ENCODE assay signal across 9 mouse cellular contexts in genomic region chr15:25762306-25762705, GRCm38 (mm10).
DNase-seq lines count a peak whose midpoint lies in the region; ATAC-seq and TF ChIP-seq lines count a peak whose summit lies in the region.
"Had no signal": no experiment of that assay in that cellular context is flagged by ENCODE, and none has a peak within 500 bp of the region (broad histone marks: within the 10 kb centered on the region; RNA-seq: fewer than 3 reads in every experiment).

No protein-coding gene starts in this region.

- no peaks in the 10 kb centered on the region for H3K9me3 ChIP-seq in hindbrain, embryonic 11.5 days (ENCODE audit: control insufficient read depth, low read length)
- H3K9me3 ChIP-seq in midbrain, embryonic 14.5 days (ENCODE audit: control insufficient read depth, low read length), result no peaks in the 10 kb centered on the region
- no peaks in the 10 kb centered on the region for H3K9me3 ChIP-seq in liver, postnatal 0 days (ENCODE audit: low read length)
- H3K9me3 ChIP-seq: intestine, embryonic 15.5 days had no signal

- H3K27ac ChIP-seq in hindbrain, embryonic 11.5 days (ENCODE audit: low read depth, low read length), result peak overlapping the region; percentile 84
- peak overlapping the region; percentile 87 for H3K27ac ChIP-seq in midbrain, embryonic 14.5 days (replicated peaks; ENCODE audit: low read depth, low read length)
- no peak overlapping the region for H3K27ac ChIP-seq in liver, postnatal 0 days (ENCODE audit: low read depth)
- H3K27ac ChIP-seq: intestine, embryonic 15.5 days had no signal

- no peak overlapping the region for H3K4me3 ChIP-seq in hindbrain, embryonic 11.5 days (ENCODE audit: low read depth, low read length)
- H3K4me3 ChIP-seq in midbrain, embryonic 14.5 days (replicated peaks; ENCODE audit: low read depth, low read length), result no peak overlapping the region
- H3K4me3 ChIP-seq in liver, postnatal 0 days (ENCODE audit: low read depth, low read length), result no peak overlapping the region
- H3K4me3 ChIP-seq: intestine, embryonic 15.5 days had no signal

- no peaks in the 10 kb centered on the region for H3K27me3 ChIP-seq in hindbrain, embryonic 11.5 days (ENCODE audit: control insufficient read depth, insufficient read depth, low read length)
- H3K27me3 ChIP-seq in midbrain, embryonic 14.5 days (ENCODE audit: control insufficient read depth, insufficient read depth, low read length), result no peaks in the 10 kb centered on the region
- no peaks in the 10 kb centered on the region for H3K27me3 ChIP-seq in liver, postnatal 0 days (ENCODE audit: insufficient read depth, low read length)
- H3K27me3 ChIP-seq: intestine, embryonic 15.5 days had no signal

- ATAC-seq in cerebellum, adult (ENCODE audit: insufficient number of reproducible peaks, low FRiP score, low TSS enrichment), result no peak
- ATAC-seq in hindbrain, embryonic 11.5 days (ENCODE audit: low FRiP score), result peak; percentile 57
- ATAC-seq in midbrain, embryonic 14.5 days (ENCODE audit: low FRiP score, low TSS enrichment), result peak; percentile 41
- no peak for ATAC-seq in liver, postnatal 0 days
- ATAC-seq: intestine, embryonic 15.5 days had no signal

- TF ChIP-seq CTCF in liver, postnatal 0 days (IDR thresholded peaks at IDR 0.05; ENCODE audit: low read depth), result no peak

- no peak for TF ChIP-seq EP300 in liver, postnatal 0 days (IDR thresholded peaks at IDR 0.05; ENCODE audit: low read depth)

- peak overlapping the region; percentile 38; the same call in 1 of the 2 replicates for H3K9ac ChIP-seq in hindbrain, embryonic 11.5 days (ENCODE audit: low read depth, low read length)
- H3K9ac ChIP-seq in midbrain, embryonic 14.5 days (replicated peaks; ENCODE audit: low read length), result no peak overlapping the region
- H3K9ac ChIP-seq in liver, postnatal 0 days (replicated peaks), result no peak overlapping the region
- H3K9ac ChIP-seq: intestine, embryonic 15.5 days had no signal

- peak; percentile 86 to 90 for DNase-seq in cerebellum, postnatal 10 days
- peak; percentile 72 for DNase-seq in embryo, embryonic 10.5 days (ENCODE audit: low spot score)
- peak; percentile 58 for DNase-seq in hindbrain, embryonic 11.5 days (ENCODE audit: low spot score)
- DNase-seq in midbrain, embryonic 14.5 days, result peak; percentile 74
- no peak for DNase-seq in ovary, postnatal 10 days (ENCODE audit: low spot score)
- DNase-seq in cerebellum, postnatal 36 days, result no peak
- DNase-seq in liver, postnatal 0 days, result no peak

- peak overlapping the region; percentile 26 for H3K4me2 ChIP-seq in hindbrain, embryonic 11.5 days (replicated peaks; ENCODE audit: low read depth, low read length)
- peak overlapping the region; percentile 41 for H3K4me2 ChIP-seq in midbrain, embryonic 14.5 days (ENCODE audit: low read length)
- H3K4me2 ChIP-seq in liver, postnatal 0 days (ENCODE audit: low read depth, low read length), result no peak overlapping the region
- H3K4me2 ChIP-seq: intestine, embryonic 15.5 days had no signal

- H3K4me1 ChIP-seq in hindbrain, embryonic 11.5 days (replicated peaks; ENCODE audit: control insufficient read depth, insufficient read depth, low read length), result peaks cover 21% of the 10 kb centered on the region
- peaks cover 73% of the 10 kb centered on the region for H3K4me1 ChIP-seq in midbrain, embryonic 14.5 days (ENCODE audit: control insufficient read depth, insufficient read depth, low read length)
- H3K4me1 ChIP-seq in liver, postnatal 0 days (ENCODE audit: insufficient read depth), result peaks cover 9% of the 10 kb centered on the region; the same call in 1 of the 2 replicates

- no peaks in the 10 kb centered on the region for H3K36me3 ChIP-seq in hindbrain, embryonic 11.5 days (ENCODE audit: control insufficient read depth, insufficient read depth, low read length)
- no peaks in the 10 kb centered on the region for H3K36me3 ChIP-seq in midbrain, embryonic 14.5 days (ENCODE audit: control insufficient read depth, insufficient read depth, low read length)
- peaks cover 6% of the 10 kb centered on the region; the same call in 1 of the 2 replicates for H3K36me3 ChIP-seq in liver, postnatal 0 days (replicated peaks; ENCODE audit: insufficient read depth, low read length)
- H3K36me3 ChIP-seq: intestine, embryonic 15.5 days had no signal

- WGBS in hindbrain, embryonic 11.5 days, result 6% methylated on average over 8 of the region's 8 CpGs
- WGBS in midbrain, embryonic 14.5 days, result 5% methylated on average over 8 of the region's 8 CpGs
- WGBS in liver, postnatal 0 days (ENCODE audit: insufficient replicate concordance), result 62% methylated on average over 8 of the region's 8 CpGs

Comparison
In these comparisons a context has a peak if more than half of its experiments do, and no peak if none do; other contexts are left out.
1. DNase-seq: peak in cerebellum, postnatal 10 days (2 of 2), embryo, embryonic 10.5 days (single experiment), hindbrain, embryonic 11.5 days (single experiment) and midbrain, embryonic 14.5 days (single experiment); none in ovary, postnatal 10 days (single experiment), cerebellum, postnatal 36 days (0 of 2) and liver, postnatal 0 days (single experiment).
2. ATAC-seq: peak in hindbrain, embryonic 11.5 days (single experiment) and midbrain, embryonic 14.5 days (single experiment); none in cerebellum, adult (single experiment) and liver, postnatal 0 days (single experiment).